In the genomic region with DNA sequence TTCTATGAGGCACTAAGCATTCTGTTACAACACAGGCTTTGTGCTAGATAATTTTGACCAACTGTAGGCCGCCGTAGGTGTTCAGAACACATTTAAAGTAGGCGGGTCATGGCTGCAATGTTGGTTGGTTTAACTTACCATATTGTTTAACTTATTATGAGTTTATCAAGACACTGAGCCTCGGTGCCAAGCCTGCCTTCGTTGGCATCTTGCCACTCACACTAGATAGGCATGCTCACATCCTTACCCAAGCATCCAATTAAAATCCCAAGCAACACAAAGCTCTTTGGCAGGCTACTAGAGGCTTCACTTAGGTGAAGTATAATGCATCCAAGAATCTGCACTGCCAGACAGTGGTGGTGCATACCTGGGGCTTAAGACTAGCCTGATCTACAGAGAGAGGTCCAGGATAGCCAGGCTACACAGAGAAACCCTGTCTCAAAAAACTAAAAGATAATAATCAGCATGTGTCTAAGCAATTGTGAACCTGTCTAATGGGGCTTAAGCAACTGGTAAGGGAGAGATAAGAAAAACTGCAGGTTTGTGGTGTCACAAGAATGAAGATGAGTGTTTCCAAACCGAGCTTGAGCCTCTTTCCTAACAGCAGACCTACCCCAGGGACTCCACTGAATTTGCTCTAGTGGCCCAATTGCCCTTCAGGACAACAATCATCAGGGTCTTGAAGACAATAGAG, we compare ENCODE assay signal across 10 mouse cellular contexts. TPM values are rescaled to one million over a fixed set of nuclear protein-coding genes. Genes with fewer than 3 reads are reported as not detected.
DNase-seq lines count a peak whose midpoint lies in the region; ATAC-seq and TF ChIP-seq lines count a peak whose summit lies in the region.
"Had no signal": no experiment of that assay in that cellular context is flagged by ENCODE, and none has a peak within 500 bp of the region (broad histone marks: within the 10 kb centered on the region; RNA-seq: fewer than 3 reads in every experiment).

No protein-coding gene starts in this region.

- ATAC-seq in liver, embryonic 12.5 days = 0 out of 2 replicates have a peak, but pooled peaks have one; percentile 35
- ATAC-seq in liver, postnatal 0 days = no peak
- ATAC-seq in forebrain, embryonic 11.5 days (replicated peaks; ENCODE audit: low FRiP score) = no peak; the same call in 1 of the 2 replicates
- no peak for ATAC-seq in hindbrain, embryonic 15.5 days (ENCODE audit: low FRiP score, low read depth)
- ATAC-seq in neural tube, embryonic 13.5 days (ENCODE audit: low read depth) = peak; percentile 27; the same call in 1 of the 2 replicates

- H3K4me3 ChIP-seq in liver, embryonic 12.5 days = no peak overlapping the region
- no peak overlapping the region for H3K4me3 ChIP-seq in liver, postnatal 0 days (ENCODE audit: low read depth, low read length)
- no peak overlapping the region for H3K4me3 ChIP-seq in forebrain, embryonic 11.5 days (ENCODE audit: low read depth, low read length)
- H3K4me3 ChIP-seq in hindbrain, embryonic 15.5 days = no peak overlapping the region
- H3K4me3 ChIP-seq in neural tube, embryonic 13.5 days = peak overlapping the region; percentile 9; the same call in 1 of the 2 replicates
- H3K4me3 ChIP-seq: limb, embryonic 12.5 days; myocyte had no signal

- no peaks in the 10 kb centered on the region for H3K27me3 ChIP-seq in liver, embryonic 12.5 days (replicated peaks)
- no peaks in the 10 kb centered on the region for H3K27me3 ChIP-seq in liver, postnatal 0 days (ENCODE audit: insufficient read depth, low read length)
- H3K27me3 ChIP-seq in forebrain, embryonic 11.5 days (ENCODE audit: control insufficient read depth, insufficient read depth, low read length) = no peaks in the 10 kb centered on the region
- no peaks in the 10 kb centered on the region for H3K27me3 ChIP-seq in hindbrain, embryonic 15.5 days
- H3K27me3 ChIP-seq in neural tube, embryonic 13.5 days = no peaks in the 10 kb centered on the region
- H3K27me3 ChIP-seq: limb, embryonic 12.5 days had no signal

- WGBS in liver, embryonic 12.5 days (ENCODE audit: insufficient replicate concordance) = 66% methylated on average over 6 of the region's 6 CpGs
- 71% methylated on average over 6 of the region's 6 CpGs for WGBS in liver, postnatal 0 days (ENCODE audit: insufficient replicate concordance)
- 77% methylated on average over 6 of the region's 6 CpGs for WGBS in forebrain, embryonic 11.5 days
- WGBS in hindbrain, embryonic 15.5 days = 61% methylated on average over 6 of the region's 6 CpGs
- WGBS in neural tube, embryonic 13.5 days = 70% methylated on average over 6 of the region's 6 CpGs

- no peak overlapping the region for H3K27ac ChIP-seq in liver, embryonic 12.5 days
- no peak overlapping the region for H3K27ac ChIP-seq in liver, postnatal 0 days (ENCODE audit: low read depth)
- H3K27ac ChIP-seq in forebrain, embryonic 11.5 days (ENCODE audit: low read depth, low read length) = peak overlapping the region; percentile 77
- peak overlapping the region; percentile 67 for H3K27ac ChIP-seq in hindbrain, embryonic 15.5 days (replicated peaks)
- peak overlapping the region; percentile 86 for H3K27ac ChIP-seq in neural tube, embryonic 13.5 days (replicated peaks)
- H3K27ac ChIP-seq: limb, embryonic 12.5 days had no signal

- TF ChIP-seq EP300 in liver, postnatal 0 days (IDR thresholded peaks at IDR 0.05; ENCODE audit: low read depth) = no peak

- no peak for TF ChIP-seq CTCF in liver, postnatal 0 days (IDR thresholded peaks at IDR 0.05; ENCODE audit: low read depth)

- H3K36me3 ChIP-seq in liver, embryonic 12.5 days = no peaks in the 10 kb centered on the region
- no peaks in the 10 kb centered on the region for H3K36me3 ChIP-seq in liver, postnatal 0 days (replicated peaks; ENCODE audit: insufficient read depth, low read length)
- no peaks in the 10 kb centered on the region for H3K36me3 ChIP-seq in forebrain, embryonic 11.5 days (ENCODE audit: control insufficient read depth, insufficient read depth, low read length)
- H3K36me3 ChIP-seq in hindbrain, embryonic 15.5 days = no peaks in the 10 kb centered on the region
- no peaks in the 10 kb centered on the region for H3K36me3 ChIP-seq in neural tube, embryonic 13.5 days
- H3K36me3 ChIP-seq: limb, embryonic 12.5 days had no signal

- no peak for DNase-seq in liver, postnatal 0 days
- DNase-seq in forebrain, embryonic 11.5 days (ENCODE audit: low spot score) = no peak
- no peak for DNase-seq in embryo, embryonic 9.5 days (ENCODE audit: extremely low spot score)
- DNase-seq in cerebellum, adult 8-10 months = no peak
- DNase-seq: gastrocnemius, postnatal 25 days had no signal

- H3K4me2 ChIP-seq in liver, embryonic 12.5 days = peak overlapping the region; percentile 18; the same call in 1 of the 2 replicates
- H3K4me2 ChIP-seq in liver, postnatal 0 days (ENCODE audit: low read depth, low read length) = no peak overlapping the region
- peak overlapping the region; percentile 31; the same call in 1 of the 2 replicates for H3K4me2 ChIP-seq in forebrain, embryonic 11.5 days (ENCODE audit: low read depth, low read length, severe bottlenecking)
- H3K4me2 ChIP-seq in hindbrain, embryonic 15.5 days = peak overlapping the region; percentile 45
- peak overlapping the region; percentile 48 for H3K4me2 ChIP-seq in neural tube, embryonic 13.5 days
- H3K4me2 ChIP-seq: limb, embryonic 12.5 days had no signal

- H3K4me1 ChIP-seq in liver, embryonic 12.5 days = peaks cover 13% of the 10 kb centered on the region
- no peaks in the 10 kb centered on the region for H3K4me1 ChIP-seq in liver, postnatal 0 days (ENCODE audit: insufficient read depth)
- H3K4me1 ChIP-seq in forebrain, embryonic 11.5 days (replicated peaks; ENCODE audit: control insufficient read depth, insufficient read depth, low read length) = peaks cover 29% of the 10 kb centered on the region
- H3K4me1 ChIP-seq in hindbrain, embryonic 15.5 days (replicated peaks) = peaks cover 89% of the 10 kb centered on the region
- H3K4me1 ChIP-seq in neural tube, embryonic 13.5 days (replicated peaks) = peaks cover 98% of the 10 kb centered on the region

- no peak overlapping the region for H3K9ac ChIP-seq in liver, embryonic 12.5 days
- no peak overlapping the region for H3K9ac ChIP-seq in liver, postnatal 0 days (replicated peaks)
- no peak overlapping the region for H3K9ac ChIP-seq in forebrain, embryonic 11.5 days (ENCODE audit: low read length)
- H3K9ac ChIP-seq in hindbrain, embryonic 15.5 days = no peak overlapping the region
- 0 out of 2 replicates have a peak overlapping the region, but pooled peaks have one; percentile 12 for H3K9ac ChIP-seq in neural tube, embryonic 13.5 days
- H3K9ac ChIP-seq: limb, embryonic 12.5 days had no signal

- no peaks in the 10 kb centered on the region for H3K9me3 ChIP-seq in liver, embryonic 12.5 days (replicated peaks)
- H3K9me3 ChIP-seq in liver, postnatal 0 days (ENCODE audit: low read length) = no peaks in the 10 kb centered on the region
- H3K9me3 ChIP-seq in forebrain, embryonic 11.5 days (ENCODE audit: control insufficient read depth, low read length) = no peaks in the 10 kb centered on the region
- H3K9me3 ChIP-seq in hindbrain, embryonic 15.5 days = no peaks in the 10 kb centered on the region
- no peaks in the 10 kb centered on the region for H3K9me3 ChIP-seq in neural tube, embryonic 13.5 days
- H3K9me3 ChIP-seq: limb, embryonic 12.5 days had no signal

RNA-seq across cellular contexts. Expression of a gene that starts 17.6 kb away (rescaled TPM):
- polyA plus RNA-seq in liver, embryonic 12.5 days (2016; fragmentation: Nextera tagmentation; extraction: Ambion mirVana) = 0.85 and 1.3 TPM in 2 replicates
- 0.13 and 0.26 TPM in 2 replicates for polyA plus RNA-seq in liver, postnatal 0 days (2015; fragmentation: Nextera tagmentation; extraction: Ambion mirVana)
- polyA plus RNA-seq in forebrain, embryonic 11.5 days (2014; fragmentation: Nextera tagmentation; extraction: Ambion mirVana) = 37.8 and 38.5 TPM in 2 replicates
- polyA plus RNA-seq in hindbrain, embryonic 15.5 days (2015; fragmentation: Nextera tagmentation; extraction: Ambion mirVana) = 30.5 and 36.8 TPM in 2 replicates
- polyA plus RNA-seq in neural tube, embryonic 13.5 days (2015; fragmentation: Nextera tagmentation; extraction: Ambion mirVana) = 29.2 and 30.8 TPM in 2 replicates

Comparison
In these comparisons a context has a peak if more than half of its experiments do, and no peak if none do; other contexts are left out.
1. ATAC-seq: peak in liver, embryonic 12.5 days (single experiment) and neural tube, embryonic 13.5 days (single experiment); none in liver, postnatal 0 days (single experiment), forebrain, embryonic 11.5 days (single experiment) and hindbrain, embryonic 15.5 days (single experiment).
2. H3K27ac ChIP-seq: peak in forebrain, embryonic 11.5 days (single experiment), hindbrain, embryonic 15.5 days (single experiment) and neural tube, embryonic 13.5 days (single experiment); none in liver, embryonic 12.5 days (single experiment) and liver, postnatal 0 days (single experiment).
3. RNA of a gene that starts 17.6 kb away (polyA plus RNA-seq): 37.8 to 38.5 TPM in forebrain, embryonic 11.5 days, 30.5 to 36.8 TPM in hindbrain, embryonic 15.5 days and 29.2 to 30.8 TPM in neural tube, embryonic 13.5 days; 0.85 to 1.3 TPM in liver, embryonic 12.5 days and 0.13 to 0.26 TPM in liver, postnatal 0 days; every median in the first group is over 10 times any median in the second.